Mouse (Mus musculus) left cerebral cortex, postnatal 36 days (tissue): ENCODE measurements around the gene Vamp1. TPM values are rescaled to one million over a fixed set of nuclear protein-coding genes. Genes with fewer than 3 reads are reported as not detected.
A peak's percentile ranks its signal among the peaks of the same experiment; 100 is the strongest.

ENCODE experiments used
- DNase-seq, 2 experiments: peaks; one replicate each; pipeline ENCODE4 v3.0.0; 2021 to 2022; ENCODE audit warnings: low spot score in 2 of 2, mixed read lengths in 1 of 2
- intact Hi-C: fragments of 180-260 bp; cut with DNase I; formaldehyde crosslinking; loops from one replicate; pipeline ENCODE4 v1.15.1; 2025
- total RNA-seq, 2 experiments: library from RNA; stranded (reverse); gene quantifications; 2 replicates each; pipeline ENCODE4 v1.2.3; 2021

Gene Vamp1
- total RNA-seq, result 100 to 1,000 TPM; 101 to 114 TPM

- DNase-seq, result peak; percentile 93 to 96
- intact Hi-C loops, result no loop called here
Measured at GRCm38 (mm10) chr6:125215148-125215954, at the start of gene Vamp1. TSS of gene Vamp1 (plus strand) at chr6:125215551.

- intact Hi-C loops, result loop anchor here (5.0 kb wide), 1 partner anchor 69 kb away; the partner anchor contains the start of gene Chd4
- DNase-seq, result peak; percentile 43 to 61
Measured at GRCm38 (mm10) chr6:125166051-125166751, 49.1 kb upstream of the Vamp1 start, which contains the start of gene Gapdh. TSS of gene Gapdh (minus strand) at chr6:125166467.

- intact Hi-C loops, result loop anchor here (5.0 kb wide), 1 partner anchor 70 kb away; the partner anchor contains the start of gene Chd4
- DNase-seq, result peak in 1 of 2 experiments; percentile 36
Measured at GRCm38 (mm10) chr6:125166861-125167650, 48.3 kb upstream of the Vamp1 start.

GRCm38 (mm10) chr6:125168086-125168485, 47.3 kb upstream of the Vamp1 start:
- intact Hi-C loops, result loop anchor here (5.0 kb wide), 1 partner anchor 71 kb away; the partner anchor contains the start of gene Chd4
- peak in 1 of 2 experiments; percentile 51 for DNase-seq

- intact Hi-C loops, result no loop called here
- DNase-seq, result no peak
Measured at GRCm38 (mm10) chr6:125170194-125170593, 45.2 kb upstream of the Vamp1 start.

- no peak for DNase-seq
- intact Hi-C loops, result no loop called here
Measured at GRCm38 (mm10) chr6:125172474-125172873, 42.9 kb upstream of the Vamp1 start.

GRCm38 (mm10) chr6:125173256-125173655, 42.1 kb upstream of the Vamp1 start:
- no peak for DNase-seq
- intact Hi-C loops, result no loop called here

GRCm38 (mm10) chr6:125175469-125175868, 39.9 kb upstream of the Vamp1 start:
- no peak for DNase-seq
- intact Hi-C loops, result no loop called here

GRCm38 (mm10) chr6:125179601-125180000, 35.8 kb upstream of the Vamp1 start:
- DNase-seq, result no peak
- intact Hi-C loops, result no loop called here

- peak in 1 of 2 experiments; percentile 28 for DNase-seq
- intact Hi-C loops, result no loop called here
Measured at GRCm38 (mm10) chr6:125182133-125182532, 33.2 kb upstream of the Vamp1 start.

GRCm38 (mm10) chr6:125186203-125186602, 29.1 kb upstream of the Vamp1 start:
- intact Hi-C loops, result no loop called here
- DNase-seq, result no peak

GRCm38 (mm10) chr6:125190816-125191215, 24.5 kb upstream of the Vamp1 start:
- no peak for DNase-seq
- intact Hi-C loops, result no loop called here

- DNase-seq, result peak; percentile 96
- intact Hi-C loops, result no loop called here
Measured at GRCm38 (mm10) chr6:125191332-125192015, 23.9 kb upstream of the Vamp1 start, which contains the start of the genes Ncapd2 and Mrpl51. TSS of gene Ncapd2 (minus strand) at chr6:125191701. TSS of gene Mrpl51 (plus strand) at chr6:125191801.

- peak; percentile 90 to 93 for DNase-seq
- intact Hi-C loops, result no loop called here
Measured at GRCm38 (mm10) chr6:125192016-125192714, 23.2 kb upstream of the Vamp1 start.

GRCm38 (mm10) chr6:125192841-125193240, 22.5 kb upstream of the Vamp1 start:
- no peak for DNase-seq
- intact Hi-C loops, result no loop called here

- intact Hi-C loops, result no loop called here
Measured at GRCm38 (mm10) chr6:125193390-125193789, 22.0 kb upstream of the Vamp1 start.

GRCm38 (mm10) chr6:125195541-125196075, 19.7 kb upstream of the Vamp1 start:
- no peak for DNase-seq
- intact Hi-C loops, result no loop called here

More at GRCm38 (mm10) chr6:125193390-125193789, 22.0 kb upstream of the Vamp1 start:
- DNase-seq, result no peak

- DNase-seq, result no peak
Measured at GRCm38 (mm10) chr6:125196301-125196700, 19.1 kb upstream of the Vamp1 start.

More at GRCm38 (mm10) chr6:125196301-125196700, 19.1 kb upstream of the Vamp1 start:
- intact Hi-C loops, result no loop called here
